Mouse (Mus musculus): ENCODE measurements around the gene Zdhhc18. TPM values are rescaled to one million over a fixed set of nuclear protein-coding genes. Genes with fewer than 3 reads are reported as not detected.
A peak's percentile ranks its signal among the peaks of the same experiment; 100 is the strongest.

The Zdhhc18 gene
- polyA plus RNA-seq, 1 experiment from 2014 or later, result 7.1 TPM

DNA sequence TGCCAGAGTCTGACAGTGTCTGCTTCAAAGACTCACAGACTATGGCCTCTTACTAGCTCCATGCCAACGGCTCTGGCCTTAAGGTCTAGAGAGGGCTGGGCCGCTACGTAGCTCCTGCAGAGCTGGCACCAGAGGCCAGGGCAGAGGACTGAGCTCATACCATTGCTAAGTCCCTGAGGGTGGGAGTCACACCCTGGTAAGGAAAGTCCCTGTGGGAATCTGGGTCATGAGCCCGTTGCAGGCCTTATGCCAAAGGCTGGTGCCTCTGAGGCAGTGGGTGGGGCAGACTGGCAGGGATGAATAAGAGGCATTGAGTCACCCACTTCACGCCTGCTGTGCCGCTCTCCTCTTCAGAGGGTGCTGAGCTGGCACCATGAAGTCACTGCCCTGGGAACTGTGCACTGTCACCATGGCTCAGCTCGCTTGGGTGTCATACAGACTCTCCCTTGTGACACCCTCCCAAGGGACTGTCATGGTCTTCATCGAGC is 35.6 kb downstream of the Zdhhc18 start:
- peaks cover 10% of the 10 kb centered on the region for H3K9me3 ChIP-seq
- no peak overlapping the region for H3K4me3 ChIP-seq (replicated peaks)
- H3K27ac ChIP-seq, result no peak overlapping the region
- H3K4me1 ChIP-seq (replicated peaks), result no peaks in the 10 kb centered on the region
- peaks cover 84% of the 10 kb centered on the region for H3K36me3 ChIP-seq
- 90% methylated on average over 8 of the region's 8 CpGs for WGBS
- no peak overlapping the region for H3K9ac ChIP-seq (replicated peaks)
- H3K4me2 ChIP-seq, result no peak overlapping the region
- no peak for ATAC-seq (ENCODE audit: insufficient number of reproducible peaks, insufficient read depth, low FRiP score, low TSS enrichment, low read depth)
- H3K27me3 ChIP-seq, result no peaks in the 10 kb centered on the region

DNA sequence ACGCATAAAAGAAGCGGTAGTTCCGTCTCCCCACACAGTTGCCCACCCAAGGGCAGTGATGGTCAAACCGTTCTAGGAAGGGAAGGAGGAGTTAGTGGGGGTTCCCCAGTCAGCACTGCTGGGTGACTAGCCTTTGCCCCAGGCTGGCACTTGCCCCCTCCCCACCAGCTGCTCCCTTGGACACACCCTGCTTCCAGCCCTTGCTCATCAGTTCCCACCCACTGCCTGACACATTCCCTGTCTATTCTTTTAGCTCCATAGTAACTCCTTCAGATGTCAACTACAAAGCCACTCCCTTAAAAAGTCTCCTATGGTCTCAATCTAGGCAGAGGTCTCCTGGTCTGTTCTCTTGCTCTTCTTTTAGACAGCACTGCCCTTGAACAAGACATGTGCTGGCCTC is 36.1 kb downstream of the Zdhhc18 start:
- Histone ChIP-seq H3K4me2 (no peak overlapping the region), H3K9ac (replicated peaks) (no peak overlapping the region), H3K9me3 (peaks cover 10% of the 10 kb centered on the region), H3K27me3 (no peaks in the 10 kb centered on the region), H3K36me3 (peaks cover 84% of the 10 kb centered on the region), H3K4me3 (replicated peaks) (no peak overlapping the region), H3K4me1 (replicated peaks) (no peaks in the 10 kb centered on the region), H3K27ac (no peak overlapping the region)
- no peak for ATAC-seq (ENCODE audit: insufficient number of reproducible peaks, insufficient read depth, low FRiP score, low TSS enrichment, low read depth)
- WGBS, result 91% methylated on average over 4 of the region's 4 CpGs

DNA sequence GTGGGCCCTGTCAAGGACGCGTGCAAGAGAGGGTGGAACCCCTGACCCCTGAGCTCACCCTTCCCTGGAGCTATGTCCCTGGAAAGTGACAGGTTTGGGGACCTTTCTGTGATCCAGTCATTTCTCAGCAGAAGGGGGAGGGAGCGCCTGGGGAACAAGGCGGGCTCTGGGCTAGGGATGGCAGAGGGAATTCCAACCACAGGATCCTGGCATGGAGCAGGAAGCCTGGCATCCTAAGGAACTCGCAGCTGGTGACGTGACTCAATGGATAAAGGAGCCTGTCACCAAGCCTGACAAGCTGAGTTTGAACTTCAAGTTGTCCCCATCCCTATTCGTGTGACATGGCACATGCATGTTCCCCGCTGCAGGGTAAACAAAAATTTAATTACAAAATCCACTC is 36.9 kb downstream of the Zdhhc18 start:
- ATAC-seq (ENCODE audit: insufficient number of reproducible peaks, insufficient read depth, low FRiP score, low TSS enrichment, low read depth), result no peak
- H3K4me3 ChIP-seq (replicated peaks), result no peak overlapping the region
- H3K27me3 ChIP-seq, result no peaks in the 10 kb centered on the region
- no peak overlapping the region for H3K9ac ChIP-seq (replicated peaks)
- H3K4me2 ChIP-seq, result no peak overlapping the region
- peaks cover 90% of the 10 kb centered on the region for H3K36me3 ChIP-seq
- H3K4me1 ChIP-seq (replicated peaks), result no peaks in the 10 kb centered on the region
- 94% methylated on average over 8 of the region's 8 CpGs for WGBS
- no peak overlapping the region for H3K27ac ChIP-seq
- peaks cover 10% of the 10 kb centered on the region for H3K9me3 ChIP-seq

DNA sequence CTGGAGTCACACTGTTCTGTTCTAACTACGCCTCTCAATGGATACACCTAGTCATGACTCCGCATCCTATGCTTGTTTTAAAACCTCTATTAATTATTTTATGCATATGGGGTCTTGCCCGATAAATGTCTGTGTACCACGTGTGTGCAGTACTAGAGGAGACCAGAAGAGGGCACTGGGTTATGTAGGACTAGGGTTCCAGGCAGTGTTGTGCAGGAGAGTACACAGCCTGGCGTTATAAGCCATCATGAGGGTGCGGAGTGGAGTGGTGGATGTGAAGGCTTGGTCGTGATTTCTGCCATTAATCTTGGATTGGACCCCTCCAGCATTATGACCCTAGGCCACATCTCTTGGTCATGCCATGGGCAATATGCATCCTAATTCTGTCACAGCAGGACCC is 37.5 kb downstream of the Zdhhc18 start:
- 96% methylated on average over 7 of the region's 7 CpGs for WGBS
- peaks cover 10% of the 10 kb centered on the region for H3K9me3 ChIP-seq
- H3K4me1 ChIP-seq (replicated peaks), result no peaks in the 10 kb centered on the region; the same call in 1 of the 2 replicates
- ATAC-seq (ENCODE audit: insufficient number of reproducible peaks, insufficient read depth, low FRiP score, low TSS enrichment, low read depth), result no peak
- no peaks in the 10 kb centered on the region for H3K27me3 ChIP-seq
- no peak overlapping the region for H3K4me2 ChIP-seq
- H3K27ac ChIP-seq, result no peak overlapping the region
- H3K9ac ChIP-seq (replicated peaks), result no peak overlapping the region
- H3K4me3 ChIP-seq (replicated peaks), result no peak overlapping the region
- peaks cover 90% of the 10 kb centered on the region for H3K36me3 ChIP-seq

DNA sequence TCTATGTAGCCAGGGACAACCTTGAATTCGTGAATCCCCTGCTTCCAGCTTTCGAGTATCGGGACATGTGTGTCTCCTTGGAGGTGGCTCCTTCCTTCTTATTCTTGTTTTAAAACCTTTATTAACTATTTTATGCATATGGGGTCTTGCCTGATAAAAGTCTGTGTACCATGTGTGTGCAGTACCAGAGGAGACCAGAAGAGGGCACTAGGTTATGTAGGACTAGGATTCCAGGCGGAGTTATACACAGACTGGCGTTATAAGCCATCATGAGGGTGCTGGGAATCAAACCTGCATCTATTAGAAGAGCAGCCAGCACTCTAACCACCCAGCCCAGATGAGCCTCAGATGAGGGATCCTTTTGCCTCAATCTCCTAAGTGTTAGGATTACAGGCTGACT is 38.1 kb downstream of the Zdhhc18 start:
- Histone ChIP-seq H3K9ac (replicated peaks) (no peak overlapping the region), H3K4me2 (no peak overlapping the region), H3K4me3 (replicated peaks) (no peak overlapping the region), H3K36me3 (peaks cover 90% of the 10 kb centered on the region), H3K27ac (no peak overlapping the region), H3K9me3 (peaks cover 10% of the 10 kb centered on the region), H3K4me1 (replicated peaks) (no peaks in the 10 kb centered on the region; the same call in 1 of the 2 replicates), H3K27me3 (no peaks in the 10 kb centered on the region)
- 97% methylated on average over 5 of the region's 5 CpGs for WGBS
- no peak for ATAC-seq (ENCODE audit: insufficient number of reproducible peaks, insufficient read depth, low FRiP score, low TSS enrichment, low read depth)

DNA sequence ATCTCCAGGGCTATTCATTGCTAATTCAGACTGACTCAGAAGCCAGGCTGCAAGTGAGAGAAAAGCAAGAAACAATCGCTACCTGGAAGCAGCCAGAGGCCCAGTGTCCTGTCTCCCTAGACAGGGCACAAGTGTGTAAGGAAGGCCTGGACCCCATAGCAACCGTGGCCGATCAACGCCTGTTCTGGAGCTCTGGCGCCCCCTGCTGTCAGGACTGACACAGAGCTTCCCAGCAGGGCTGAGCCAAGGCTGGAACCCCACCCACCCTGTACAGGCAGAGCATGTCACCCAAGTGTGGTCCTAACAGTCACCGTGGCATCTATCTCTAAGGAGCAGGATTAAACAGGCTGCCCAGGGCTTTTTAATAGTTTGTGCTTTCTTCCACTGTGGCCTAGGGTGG is 40.2 kb downstream of the Zdhhc18 start:
- no peak overlapping the region for H3K9ac ChIP-seq (replicated peaks)
- H3K4me1 ChIP-seq (replicated peaks), result no peaks in the 10 kb centered on the region; the same call in 1 of the 2 replicates
- H3K27ac ChIP-seq, result no peak overlapping the region
- H3K27me3 ChIP-seq, result no peaks in the 10 kb centered on the region
- no peak for ATAC-seq (ENCODE audit: insufficient number of reproducible peaks, insufficient read depth, low FRiP score, low TSS enrichment, low read depth)
- no peak overlapping the region for H3K4me2 ChIP-seq
- WGBS, result 22% methylated on average over 6 of the region's 6 CpGs
- H3K4me3 ChIP-seq (replicated peaks), result no peak overlapping the region
- H3K9me3 ChIP-seq, result peaks cover 10% of the 10 kb centered on the region
- peaks cover 95% of the 10 kb centered on the region for H3K36me3 ChIP-seq

DNA sequence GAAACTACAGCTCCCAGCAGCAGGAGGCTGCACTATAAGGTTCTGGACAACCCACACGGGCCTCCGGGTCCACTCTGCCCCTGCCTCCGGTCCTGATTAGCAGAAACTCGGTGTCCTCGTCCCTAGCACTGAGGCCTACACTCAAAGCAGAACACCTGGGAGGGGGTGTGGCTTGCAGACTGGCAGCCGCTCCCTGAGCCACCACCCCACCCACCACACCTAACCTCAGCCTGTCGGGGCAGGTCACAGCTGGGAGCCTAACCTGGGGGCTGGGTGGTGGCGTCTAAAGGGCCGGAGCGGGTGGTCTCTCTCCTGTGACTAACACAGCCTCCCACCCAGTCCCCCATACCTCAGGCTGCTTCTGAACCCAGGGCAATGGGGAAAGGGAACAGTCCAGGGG is 42.7 kb downstream of the Zdhhc18 start:
- Histone ChIP-seq H3K27me3 (peaks cover 14% of the 10 kb centered on the region), H3K27ac (0 out of 2 replicates have a peak overlapping the region, but pooled peaks have one; percentile 4), H3K36me3 (peaks cover 86% of the 10 kb centered on the region), H3K4me2 (no peak overlapping the region), H3K4me3 (replicated peaks) (no peak overlapping the region), H3K9ac (replicated peaks) (no peak overlapping the region), H3K4me1 (replicated peaks) (peaks cover under 1% of the 10 kb centered on the region), H3K9me3 (peaks cover 5% of the 10 kb centered on the region)
- no peak for ATAC-seq (ENCODE audit: insufficient number of reproducible peaks, insufficient read depth, low FRiP score, low TSS enrichment, low read depth)
- WGBS, result 71% methylated on average over 10 of the region's 10 CpGs

DNA sequence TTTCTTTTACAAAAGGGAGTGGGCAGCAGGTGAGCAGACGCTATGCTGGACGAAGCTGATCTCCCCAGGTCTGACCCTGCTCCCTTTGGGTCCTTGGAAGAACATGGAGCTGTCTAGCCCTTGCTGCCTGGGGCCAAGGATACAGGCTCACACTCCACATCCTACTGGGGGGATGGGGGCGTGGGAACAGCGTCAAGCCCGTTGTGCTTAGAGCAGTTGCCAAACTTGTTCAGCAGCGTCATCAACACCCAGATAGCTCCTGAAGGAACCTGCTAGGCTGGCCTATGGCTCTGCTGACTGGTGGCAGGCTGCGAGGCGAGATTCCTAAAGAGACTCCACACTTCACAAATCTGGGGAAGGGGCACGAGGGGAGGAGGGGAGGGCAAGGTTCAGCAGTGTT is 44.6 kb downstream of the Zdhhc18 start:
- ATAC-seq (ENCODE audit: insufficient number of reproducible peaks, insufficient read depth, low FRiP score, low TSS enrichment, low read depth), result no peak
- H3K36me3 ChIP-seq, result peaks cover 71% of the 10 kb centered on the region
- peaks cover 32% of the 10 kb centered on the region for H3K27me3 ChIP-seq
- no peak overlapping the region for H3K4me3 ChIP-seq (replicated peaks)
- 63% methylated on average over 9 of the region's 9 CpGs for WGBS
- H3K27ac ChIP-seq, result peak overlapping the region; percentile 59; the same call in 1 of the 2 replicates
- no peaks in the 10 kb centered on the region for H3K9me3 ChIP-seq
- no peak overlapping the region for H3K9ac ChIP-seq (replicated peaks)
- peaks cover 9% of the 10 kb centered on the region for H3K4me1 ChIP-seq (replicated peaks)
- H3K4me2 ChIP-seq, result no peak overlapping the region

DNA sequence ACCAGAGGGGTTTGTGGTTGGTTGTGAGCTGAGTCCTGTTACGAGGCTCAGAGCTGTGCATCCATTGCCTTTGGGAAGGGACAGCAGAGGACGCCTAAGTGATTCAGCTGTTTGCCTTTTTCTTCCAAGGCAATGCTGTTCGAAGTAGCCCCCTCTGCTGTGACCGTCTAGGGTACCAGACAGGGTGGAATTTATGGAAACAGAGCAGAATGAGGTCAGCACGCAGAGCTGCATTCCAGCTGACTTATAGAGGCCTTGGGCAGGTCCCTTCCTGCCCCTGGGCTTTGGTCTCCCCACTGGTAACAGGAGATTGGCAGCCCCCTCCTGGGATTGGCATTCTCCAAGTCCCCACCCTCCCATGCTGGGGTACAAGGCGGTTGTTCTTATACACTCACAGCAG is 45.1 kb downstream of the Zdhhc18 start:
- Histone ChIP-seq H3K36me3 (peaks cover 66% of the 10 kb centered on the region), H3K9ac (replicated peaks) (no peak overlapping the region), H3K4me3 (replicated peaks) (no peak overlapping the region), H3K4me2 (no peak overlapping the region), H3K4me1 (replicated peaks) (peaks cover 13% of the 10 kb centered on the region), H3K9me3 (no peaks in the 10 kb centered on the region), H3K27ac (no peak overlapping the region), H3K27me3 (peaks cover 36% of the 10 kb centered on the region)
- WGBS, result 64% methylated on average over 6 of the region's 6 CpGs
- no peak for ATAC-seq (ENCODE audit: insufficient number of reproducible peaks, insufficient read depth, low FRiP score, low TSS enrichment, low read depth)

DNA sequence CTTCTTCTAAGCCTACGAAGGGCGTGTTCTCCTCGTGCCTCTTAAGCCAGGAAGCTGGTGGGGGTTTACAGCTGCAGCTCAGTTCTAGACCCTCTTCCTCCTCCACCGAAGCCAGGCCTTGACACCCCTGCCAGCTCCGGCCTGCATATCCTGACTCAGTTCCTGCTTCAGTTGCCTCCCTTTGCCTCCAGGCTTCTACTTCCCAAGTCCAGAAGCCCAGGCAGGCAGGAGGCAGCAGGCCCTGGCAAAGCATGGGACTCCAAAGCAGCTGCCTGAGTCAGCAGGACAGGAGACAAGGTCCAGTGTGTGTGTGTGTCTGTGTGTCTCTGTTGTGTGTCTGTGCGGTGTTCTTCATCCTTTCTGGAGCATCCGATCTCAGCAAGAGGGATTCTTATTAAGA is 45.8 kb downstream of the Zdhhc18 start:
- H3K9me3 ChIP-seq, result no peaks in the 10 kb centered on the region
- H3K4me3 ChIP-seq (replicated peaks), result no peak overlapping the region
- H3K4me2 ChIP-seq, result no peak overlapping the region
- no peak for ATAC-seq (ENCODE audit: insufficient number of reproducible peaks, insufficient read depth, low FRiP score, low TSS enrichment, low read depth)
- WGBS, result 83% methylated on average over 7 of the region's 7 CpGs
- H3K27me3 ChIP-seq, result peaks cover 40% of the 10 kb centered on the region
- no peak overlapping the region for H3K9ac ChIP-seq (replicated peaks)
- peaks cover 15% of the 10 kb centered on the region for H3K4me1 ChIP-seq (replicated peaks)
- H3K27ac ChIP-seq, result no peak overlapping the region
- peaks cover 60% of the 10 kb centered on the region for H3K36me3 ChIP-seq

DNA sequence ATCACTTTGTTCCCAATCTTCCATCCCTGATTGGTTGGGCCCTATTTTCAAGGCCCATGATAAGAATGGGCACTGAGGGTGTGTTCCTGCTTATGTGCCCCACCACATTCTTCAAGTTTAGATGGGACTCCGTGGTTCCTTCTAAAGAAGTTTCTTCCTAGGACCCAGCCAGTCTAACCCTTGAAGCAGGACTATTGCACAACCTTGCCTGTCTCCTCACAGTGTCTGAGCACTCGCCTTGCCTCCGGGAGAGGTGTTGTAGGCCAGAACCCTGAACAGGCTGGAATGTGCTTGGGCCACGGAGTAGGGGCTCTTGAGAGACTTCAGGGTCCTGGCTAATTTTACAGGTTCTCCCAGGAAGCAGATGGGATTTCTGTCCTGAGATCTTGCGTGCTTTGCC is 46.9 kb downstream of the Zdhhc18 start:
- peaks cover 48% of the 10 kb centered on the region for H3K36me3 ChIP-seq
- WGBS, result 90% methylated on average over 5 of the region's 5 CpGs
- peaks cover 19% of the 10 kb centered on the region for H3K4me1 ChIP-seq (replicated peaks)
- no peak overlapping the region for H3K4me3 ChIP-seq (replicated peaks)
- ATAC-seq (ENCODE audit: insufficient number of reproducible peaks, insufficient read depth, low FRiP score, low TSS enrichment, low read depth), result no peak
- H3K9me3 ChIP-seq, result no peaks in the 10 kb centered on the region
- H3K27me3 ChIP-seq, result peaks cover 51% of the 10 kb centered on the region
- H3K27ac ChIP-seq, result no peak overlapping the region
- no peak overlapping the region for H3K4me2 ChIP-seq
- no peak overlapping the region; the same call in 1 of the 2 replicates for H3K9ac ChIP-seq (replicated peaks)

DNA sequence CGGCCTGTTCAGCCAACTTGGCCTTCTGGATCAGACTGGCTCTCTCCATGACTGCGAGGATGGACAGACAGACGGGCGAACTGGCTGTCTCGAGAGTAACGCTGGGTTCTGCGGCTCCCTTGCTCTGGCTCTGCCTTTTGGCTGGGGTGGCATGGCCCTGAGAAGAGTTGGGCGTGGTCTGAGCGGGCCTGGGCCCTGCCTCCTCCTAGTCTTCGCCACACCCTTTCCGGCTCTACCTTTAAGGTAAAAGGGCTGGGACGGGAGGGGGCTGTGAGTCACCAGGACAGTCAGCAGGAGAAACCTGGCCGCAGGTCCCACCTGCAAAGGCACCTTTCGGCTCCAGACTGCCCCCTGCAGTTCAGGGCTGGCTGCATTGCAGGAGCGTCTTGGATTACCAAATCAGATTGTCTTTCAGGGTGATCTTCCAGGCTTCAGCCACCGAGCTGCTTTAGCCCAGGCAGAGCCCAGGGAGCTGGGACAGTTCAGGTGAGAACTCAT is 48.2 kb downstream of the Zdhhc18 start, which contains the start of gene Sfn:
Gene Sfn, minus strand, starts transcription at position 448 of the 498 bp plus-strand sequence.
- Histone ChIP-seq H3K4me2 (peak within 1 kb of the TSS; percentile 48), H3K4me3 (replicated peaks) (peak within 1 kb of the TSS; percentile 30), H3K9me3 (no peaks in the 10 kb centered on the region), H3K36me3 (peaks cover 36% of the 10 kb centered on the region), H3K9ac (replicated peaks) (no peak within 1 kb of the TSS; the same call in none of the 2 replicates), H3K4me1 (replicated peaks) (peaks cover 19% of the 10 kb centered on the region), H3K27ac (no peak within 1 kb of the TSS), H3K27me3 (peaks cover 51% of the 10 kb centered on the region)
- ATAC-seq (ENCODE audit: insufficient number of reproducible peaks, insufficient read depth, low FRiP score, low TSS enrichment, low read depth), result no peak
- WGBS, result 3% methylated on average over 16 of the region's 16 CpGs

Measured in limb, embryonic 12.5 days (tissue).